Mouse (Mus musculus) erythroblast, embryonic 14.5 days (primary cell): ENCODE data around the gene Cela3b.

Source experiments
- GATA1 ChIP-seq: IDR thresholded peaks from 2 replicates; pipeline ENCODE4 v1.6.1; 2012; ENCODE audit warnings: low read length, inconsistent platforms, mixed read lengths
- TAL1 ChIP-seq: IDR thresholded peaks from 3 replicates; pipeline ENCODE4 v1.6.1; 2012; ENCODE audit warnings: low read length, inconsistent platforms, mixed read lengths

DNA sequence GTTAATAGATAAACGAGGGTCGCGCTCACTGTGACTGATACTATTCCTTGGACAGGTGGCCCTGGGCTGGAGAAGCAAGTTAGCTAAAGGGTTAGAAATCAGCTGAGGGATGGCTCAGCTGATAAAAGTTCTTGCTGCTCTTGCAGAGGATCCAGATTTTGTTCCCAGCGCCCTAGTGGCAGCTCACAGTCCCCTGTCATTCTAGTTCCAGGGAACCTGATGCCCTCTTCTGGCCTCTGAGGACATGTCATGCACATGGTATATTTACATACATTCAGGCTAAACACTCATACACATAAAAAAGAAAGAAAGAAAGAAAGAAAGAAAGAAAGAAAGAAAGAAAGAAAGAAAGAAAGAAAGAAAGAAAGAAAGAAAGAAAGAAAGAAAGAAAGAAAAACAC is 11.0 kb upstream of the Cela3b start:
- no peak for TF ChIP-seq TAL1
- no peak for TF ChIP-seq GATA1
